Comparison of ENCODE assay signal across 9 mouse cellular contexts in genomic region chr12:86379672-86380213, GRCm38 (mm10). TPM values are rescaled to one million over a fixed set of nuclear protein-coding genes. Genes with fewer than 3 reads are reported as not detected.
DNase-seq lines count a peak whose midpoint lies in the region; ATAC-seq lines count a peak whose summit lies in the region.
"Had no signal": no experiment of that assay in that cellular context is flagged by ENCODE, and none has a peak within 500 bp of the region (broad histone marks: within the 10 kb centered on the region; RNA-seq: fewer than 3 reads in every experiment).

No protein-coding gene starts in this region.

- H3K4me2 ChIP-seq in forebrain, embryonic 16.5 days (ENCODE audit: low read length), result peak overlapping the region; percentile 44
- peak overlapping the region; percentile 44 for H3K4me2 ChIP-seq in limb, embryonic 13.5 days (replicated peaks)
- H3K4me2 ChIP-seq: intestine, embryonic 15.5 days had no signal

- DNase-seq in urinary bladder, postnatal 14 days (ENCODE audit: low spot score), result no peak
- no peak for DNase-seq in adrenal gland, adult 18-20 months (ENCODE audit: low spot score in 2 of 2)
- no peak for DNase-seq in heart, postnatal 10 days
- DNase-seq: liver, postnatal 0 days had no signal

- 3% methylated on average over 15 of the region's 15 CpGs for WGBS in forebrain, embryonic 16.5 days
- WGBS in limb, embryonic 13.5 days, result 6% methylated on average over 15 of the region's 15 CpGs

- no peaks in the 10 kb centered on the region for H3K9me3 ChIP-seq in megakaryocyte, embryonic 14.5 days
- H3K9me3 ChIP-seq in forebrain, embryonic 16.5 days (ENCODE audit: control insufficient read depth, low read length), result no peaks in the 10 kb centered on the region
- no peaks in the 10 kb centered on the region for H3K9me3 ChIP-seq in limb, embryonic 13.5 days
- H3K9me3 ChIP-seq: intestine, embryonic 15.5 days had no signal

- no peaks in the 10 kb centered on the region for H3K4me1 ChIP-seq in megakaryocyte, embryonic 14.5 days
- peaks cover 17% of the 10 kb centered on the region for H3K4me1 ChIP-seq in forebrain, embryonic 16.5 days (replicated peaks; ENCODE audit: control insufficient read depth, insufficient read depth, low read length)
- H3K4me1 ChIP-seq in limb, embryonic 13.5 days, result peaks cover 15% of the 10 kb centered on the region
- H3K4me1 ChIP-seq: intestine, embryonic 15.5 days had no signal

- intact Hi-C loops in heart, postnatal 10 days (cut with DNase I), result no loop called here

- H3K4me3 ChIP-seq in megakaryocyte, embryonic 14.5 days (replicated peaks), result peak overlapping the region; percentile 69
- peak overlapping the region; percentile 10; the same call in 1 of the 2 replicates for H3K4me3 ChIP-seq in forebrain, embryonic 16.5 days (replicated peaks; ENCODE audit: low read length)
- no peak overlapping the region for H3K4me3 ChIP-seq in limb, embryonic 13.5 days
- H3K4me3 ChIP-seq: intestine, embryonic 15.5 days had no signal

- no peak for ATAC-seq in megakaryocyte, adult 5-6 weeks (ENCODE audit: poor library complexity, severe bottlenecking)
- peak; percentile 67 for ATAC-seq in forebrain, embryonic 16.5 days
- ATAC-seq in limb, embryonic 13.5 days (ENCODE audit: low FRiP score, low read depth), result no peak
- ATAC-seq: intestine, embryonic 15.5 days; liver, postnatal 0 days had no signal

- H3K27ac ChIP-seq in forebrain, embryonic 16.5 days (ENCODE audit: low read length), result no peak overlapping the region; the same call in 1 of the 2 replicates
- no peak overlapping the region for H3K27ac ChIP-seq in limb, embryonic 13.5 days
- H3K27ac ChIP-seq: intestine, embryonic 15.5 days had no signal

- no peaks in the 10 kb centered on the region for H3K36me3 ChIP-seq in megakaryocyte, embryonic 14.5 days (replicated peaks; ENCODE audit: low read length)
- H3K36me3 ChIP-seq in forebrain, embryonic 16.5 days (ENCODE audit: control insufficient read depth, insufficient read depth), result no peaks in the 10 kb centered on the region
- no peaks in the 10 kb centered on the region for H3K36me3 ChIP-seq in limb, embryonic 13.5 days
- H3K36me3 ChIP-seq: intestine, embryonic 15.5 days had no signal

- H3K9ac ChIP-seq in forebrain, embryonic 16.5 days (replicated peaks; ENCODE audit: low read depth, low read length), result 0 out of 2 replicates have a peak overlapping the region, but pooled peaks have one; percentile 23
- H3K9ac ChIP-seq in limb, embryonic 13.5 days, result no peak overlapping the region
- H3K9ac ChIP-seq: intestine, embryonic 15.5 days; liver, postnatal 0 days had no signal

- peaks cover 58% of the 10 kb centered on the region for H3K27me3 ChIP-seq in megakaryocyte, embryonic 14.5 days (replicated peaks)
- H3K27me3 ChIP-seq in forebrain, embryonic 16.5 days (replicated peaks; ENCODE audit: control insufficient read depth, insufficient read depth, low read length), result no peaks in the 10 kb centered on the region
- H3K27me3 ChIP-seq in limb, embryonic 13.5 days, result peaks cover 38% of the 10 kb centered on the region

RNA-seq across cellular contexts. Expression of gene Esrrb, which starts 18.8 kb away (rescaled TPM):
- 0.18 TPM in 1 of 2 replicates, not detected in the other for polyA plus RNA-seq in megakaryocyte, embryonic 14.5 days (2012; ENCODE audit: insufficient read depth, low replicate concordance)
- not detected in 2 replicates for total RNA-seq in megakaryocyte, adult 5-6 weeks (2015)
- total RNA-seq in megakaryocyte, adult 5-6 weeks (2017), result not detected in 2 replicates
- polyA plus RNA-seq in forebrain, embryonic 16.5 days (2015; fragmentation: Nextera tagmentation; extraction: Ambion mirVana), result 0.24 and 0.27 TPM in 2 replicates
- polyA plus RNA-seq in limb, embryonic 13.5 days (2015; fragmentation: Nextera tagmentation; extraction: Ambion mirVana), result 0.74 and 0.79 TPM in 2 replicates
- total RNA-seq in adrenal gland, adult 18-20 months (2021), result under 1 TPM; 0.27 to 0.67 TPM
- 10 to 100 TPM; 11.0 to 15.4 TPM for total RNA-seq in heart, postnatal 10 days (2021)

Comparison
In these comparisons a context has a peak if more than half of its experiments do, and no peak if none do; other contexts are left out.
1. RNA of gene Esrrb, which starts 18.8 kb away (total RNA-seq): 11.0 to 15.4 TPM in heart, postnatal 10 days; 0.27 to 0.67 TPM in adrenal gland, adult 18-20 months and not detected in megakaryocyte, adult 5-6 weeks; every median in the first group is over 4 times any median in the second.